Mouse (Mus musculus) erythroblast, embryonic 14.5 days (primary cell): ENCODE results near the gene Cdcp2.

Experiments
- GATA1 ChIP-seq: IDR thresholded peaks from 2 replicates; pipeline ENCODE4 v1.6.1; 2012; ENCODE audit warnings: low read length, inconsistent platforms, mixed read lengths
- TAL1 ChIP-seq: IDR thresholded peaks from 3 replicates; pipeline ENCODE4 v1.6.1; 2012; ENCODE audit warnings: low read length, inconsistent platforms, mixed read lengths

DNA sequence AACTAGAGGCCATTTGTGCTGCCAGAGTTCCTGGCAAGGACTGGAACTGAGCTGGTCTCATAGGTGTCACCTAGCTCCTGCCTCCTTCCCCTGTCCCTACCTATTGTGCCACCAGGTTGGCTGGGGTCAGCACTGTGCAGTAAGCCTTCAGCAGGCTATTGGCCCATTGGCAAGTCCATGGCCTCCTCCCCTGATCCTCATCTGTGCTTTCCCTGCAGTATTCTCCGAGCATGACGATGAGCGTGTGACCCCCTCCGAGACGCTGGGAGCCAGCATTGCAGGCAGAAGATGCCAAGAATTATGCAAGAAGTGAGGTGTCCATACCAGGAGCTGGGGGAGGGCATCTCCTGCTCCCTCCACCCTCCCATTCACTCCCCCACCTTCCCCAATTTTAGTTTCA, 48.9 kb upstream of the Cdcp2 start:
- TF ChIP-seq TAL1 (no peak), GATA1 (no peak)
